Mouse (Mus musculus) myocyte (in vitro differentiated cells): ENCODE results near the gene Smap2. TPM values are rescaled to one million over a fixed set of nuclear protein-coding genes. Genes with fewer than 3 reads are reported as not detected.

Experiments used
- H3K27me3 ChIP-seq: one replicate; pipeline ENCODE4 v1.6.1; 2011; ENCODE audit not compliant: control insufficient read depth, insufficient read depth, insufficient read length
- H3K36me3 ChIP-seq: one replicate; pipeline ENCODE4 v1.6.1; 2011; ENCODE audit not compliant: control insufficient read depth, insufficient read depth
- H3K4me2 ChIP-seq: one replicate; pipeline ENCODE4 v1.6.1; 2011; ENCODE audit warnings: low read depth, control low read depth
- H3K4me3 ChIP-seq: one replicate; pipeline ENCODE4 v1.5.1; 2011; ENCODE audit warnings: mild to moderate bottlenecking, control low read depth, moderate library complexity
- H3K79me2 ChIP-seq: one replicate; pipeline ENCODE4 v1.6.1; 2011; ENCODE audit not compliant: control insufficient read depth, insufficient read depth
- H3ac ChIP-seq: one replicate; pipeline ENCODE4 v1.6.1; 2011; ENCODE audit not compliant: control insufficient read depth, insufficient read length
- CEBPB ChIP-seq: IDR thresholded peaks from 2 replicates; pipeline ENCODE4 v1.6.1; 2011; ENCODE audit warnings: mild to moderate bottlenecking, moderate library complexity; ENCODE audit not compliant: poor library complexity, insufficient read depth, severe bottlenecking
- E2F4 ChIP-seq: IDR thresholded peaks from one replicate; pipeline ENCODE4 v1.6.1; 2011; ENCODE audit warnings: mild to moderate bottlenecking, control low read depth, moderate library complexity; ENCODE audit not compliant: insufficient read depth
- MAX ChIP-seq: IDR thresholded peaks from one replicate; pipeline ENCODE4 v1.6.1; 2011; ENCODE audit warnings: low read depth, mild to moderate bottlenecking, control low read depth
- MYOD1 ChIP-seq, 3 experiments: IDR thresholded peaks; one replicate each; pipeline ENCODE4 v1.6.1; 2011; ENCODE audit warnings: control low read depth in 2 of 3, low read depth in 2 of 3, mild to moderate bottlenecking in 2 of 3, moderate library complexity in 1 of 3; ENCODE audit not compliant: insufficient read length in 2 of 3, control insufficient read depth in 1 of 3
- MYOG ChIP-seq, 3 experiments: IDR thresholded peaks; one replicate each; pipeline ENCODE4 v1.6.1; 2011; ENCODE audit warnings: control low read depth in 2 of 3, low read depth in 2 of 3, mild to moderate bottlenecking in 2 of 3; ENCODE audit not compliant: insufficient read length in 2 of 3, control insufficient read depth in 1 of 3, insufficient read depth in 1 of 3
- POLR2A ChIP-seq: IDR thresholded peaks from one replicate; pipeline ENCODE4 v1.6.1; 2011; ENCODE audit warnings: low read depth, mild to moderate bottlenecking, control low read depth, moderate library complexity; ENCODE audit not compliant: insufficient read length
- POLR2AphosphoS2 ChIP-seq: IDR thresholded peaks from one replicate; pipeline ENCODE4 v1.6.1; 2011; ENCODE audit warnings: low read depth, control low read depth; ENCODE audit not compliant: insufficient read length
- REST ChIP-seq: IDR thresholded peaks from one replicate; pipeline ENCODE4 v1.6.1; 2011; ENCODE audit warnings: mild to moderate bottlenecking, control low read depth, moderate library complexity; ENCODE audit not compliant: insufficient read depth, insufficient read length
- SRF ChIP-seq: IDR thresholded peaks from one replicate; pipeline ENCODE4 v1.6.1; 2011; ENCODE audit warnings: low read depth; ENCODE audit not compliant: control insufficient read depth, insufficient read length
- TCF12 ChIP-seq: IDR thresholded peaks from one replicate; pipeline ENCODE4 v1.6.1; 2011; ENCODE audit warnings: mild to moderate bottlenecking, control low read depth; ENCODE audit not compliant: poor library complexity, insufficient read depth, severe bottlenecking
- TCF3 ChIP-seq: IDR thresholded peaks from one replicate; pipeline ENCODE4 v1.6.1; 2011; ENCODE audit warnings: low read depth, control low read depth; ENCODE audit not compliant: insufficient read length
- USF1 ChIP-seq: IDR thresholded peaks from one replicate; pipeline ENCODE4 v1.6.1; 2011; ENCODE audit warnings: low read depth, mild to moderate bottlenecking, control low read depth, moderate library complexity
- polyA plus RNA-seq: library from polyadenylated mRNA; unstranded; fragments of >200 nt; fragmentation: generic; extraction: Trizol; gene quantifications from one replicate; pipeline ENCODE4 v1.2.1, GENCODE M21; 2012; ENCODE audit warnings: missing spikeins

The Smap2 gene
- polyA plus RNA-seq, 1 experiment = 31.3 TPM

DNA sequence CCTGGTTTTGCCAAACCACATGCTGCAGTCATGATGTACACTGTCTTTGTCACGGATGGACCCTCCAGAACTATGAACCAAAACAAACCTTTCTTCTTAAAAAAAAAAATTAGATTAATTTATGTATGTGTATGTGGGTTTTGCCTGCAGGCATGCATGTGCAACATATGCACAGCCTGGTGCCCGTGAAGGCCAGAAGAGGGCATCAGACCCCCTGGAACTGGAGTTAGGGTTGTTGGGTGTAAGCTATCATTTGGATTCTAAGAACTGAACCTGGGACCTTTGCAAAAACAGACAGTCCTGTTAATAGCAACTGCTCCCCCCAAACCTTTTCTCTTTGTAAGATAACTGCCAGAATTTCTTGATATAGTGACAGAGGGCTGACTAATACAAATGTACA is 16.0 kb downstream of the Smap2 start:
- Histone ChIP-seq H3ac (no peak overlapping the region), H3K4me3 (no peak overlapping the region), H3K79me2 (peaks cover 42% of the 10 kb centered on the region), H3K27me3 (no peaks in the 10 kb centered on the region), H3K4me2 (no peak overlapping the region), H3K36me3 (no peaks in the 10 kb centered on the region)
- TF ChIP-seq MYOD1 (IDR thresholded peaks at IDR 0.05; ENCODE audit: control insufficient read depth in 1 of 3, insufficient read length in 2 of 3, low read depth in 2 of 3) = no peak
- no peak for TF ChIP-seq MYOG (IDR thresholded peaks at IDR 0.05; ENCODE audit: control insufficient read depth in 1 of 3, insufficient read depth in 1 of 3, insufficient read length in 2 of 3, low read depth in 2 of 3)
- no peak for TF ChIP-seq REST
- no peak for TF ChIP-seq USF1
- no peak for TF ChIP-seq TCF12
- TF ChIP-seq SRF = no peak

DNA sequence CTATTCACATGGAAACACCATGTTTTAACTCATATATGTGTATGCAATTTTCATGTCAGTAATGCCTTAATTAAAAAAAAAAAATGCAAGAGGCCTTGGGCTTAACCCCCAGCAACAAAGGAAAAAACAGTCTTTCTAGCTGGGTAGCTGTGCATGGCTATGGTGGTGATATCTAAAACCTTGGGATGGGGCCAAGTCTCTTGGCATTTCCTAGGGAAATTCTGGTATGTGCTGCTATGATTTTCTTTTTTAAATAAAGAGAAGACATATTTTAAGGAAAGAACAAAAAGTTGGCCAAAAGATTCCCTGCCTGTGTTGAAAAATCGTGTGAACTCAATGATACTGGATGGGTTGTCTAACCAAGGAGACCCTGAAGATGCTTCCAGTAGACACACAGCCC is 21.1 kb downstream of the Smap2 start:
- Histone ChIP-seq H3K4me2 (no peak overlapping the region), H3K27me3 (no peaks in the 10 kb centered on the region), H3K4me3 (no peak overlapping the region), H3K79me2 (peaks cover 54% of the 10 kb centered on the region), H3K36me3 (no peaks in the 10 kb centered on the region), H3ac (no peak overlapping the region)
- TF ChIP-seq USF1 = no peak
- TF ChIP-seq CEBPB = no peak
- no peak for TF ChIP-seq MYOG (IDR thresholded peaks at IDR 0.05; ENCODE audit: control insufficient read depth in 1 of 3, insufficient read depth in 1 of 3, insufficient read length in 2 of 3, low read depth in 2 of 3)
- TF ChIP-seq REST = no peak
- TF ChIP-seq SRF = no peak
- no peak for TF ChIP-seq E2F4
- no peak for TF ChIP-seq TCF3
- TF ChIP-seq MAX = no peak
- TF ChIP-seq POLR2AphosphoS2 = no peak
- no peak for TF ChIP-seq POLR2A

DNA sequence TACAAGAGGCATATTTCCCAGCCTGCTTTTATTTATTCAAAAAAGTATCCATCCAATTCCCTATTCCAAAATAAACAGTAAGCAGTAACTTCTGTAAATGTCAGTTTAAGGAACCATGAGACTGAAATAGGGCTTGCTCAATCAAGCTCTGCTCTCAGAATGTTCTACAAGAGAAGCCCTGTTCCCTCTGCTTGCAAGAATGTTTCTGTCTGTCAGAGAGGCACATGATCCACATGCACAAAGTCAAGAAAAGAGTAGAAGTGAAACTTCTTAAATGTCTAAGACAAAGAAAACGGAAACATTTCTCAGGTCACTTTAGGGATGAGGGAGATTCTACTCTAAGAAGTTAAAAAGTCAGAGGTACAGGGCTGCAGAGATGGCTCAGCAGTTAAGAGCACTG is 24.0 kb downstream of the Smap2 start:
- TF ChIP-seq TCF3 (no peak), REST (no peak), SRF (no peak), MYOG (IDR thresholded peaks at IDR 0.05; ENCODE audit: control insufficient read depth in 1 of 3, insufficient read depth in 1 of 3, insufficient read length in 2 of 3, low read depth in 2 of 3) (no peak), TCF12 (no peak), MYOD1 (IDR thresholded peaks at IDR 0.05; ENCODE audit: control insufficient read depth in 1 of 3, insufficient read length in 2 of 3, low read depth in 2 of 3) (no peak), POLR2A (no peak), CEBPB (no peak), E2F4 (no peak), POLR2AphosphoS2 (no peak), USF1 (no peak), MAX (no peak)
- Histone ChIP-seq H3K4me2 (no peak overlapping the region), H3K79me2 (peaks cover 48% of the 10 kb centered on the region), H3K27me3 (no peaks in the 10 kb centered on the region), H3ac (no peak overlapping the region), H3K4me3 (no peak overlapping the region), H3K36me3 (no peaks in the 10 kb centered on the region)

DNA sequence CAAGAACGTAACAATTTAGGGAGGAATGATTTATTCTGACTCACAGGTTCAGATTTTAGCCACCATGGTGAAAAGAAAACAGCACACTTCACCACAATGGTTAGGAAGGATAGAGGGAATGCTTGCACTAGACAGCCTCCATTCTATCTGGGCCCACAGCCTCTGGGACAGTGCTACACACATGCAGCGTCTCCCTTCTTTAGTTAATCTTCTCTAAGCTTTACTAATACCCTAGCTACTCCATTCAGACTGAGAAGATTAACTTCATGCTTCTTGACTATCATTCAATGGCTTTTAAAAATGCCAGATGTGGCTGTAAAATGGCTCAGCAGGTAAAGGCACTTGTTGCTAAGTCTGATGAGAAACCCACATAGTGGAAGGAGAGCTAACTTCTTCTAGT is 24.8 kb downstream of the Smap2 start:
- no peak for TF ChIP-seq TCF12
- TF ChIP-seq MYOG (IDR thresholded peaks at IDR 0.05; ENCODE audit: control insufficient read depth in 1 of 3, insufficient read depth in 1 of 3, insufficient read length in 2 of 3, low read depth in 2 of 3) = no peak
- no peak for TF ChIP-seq MYOD1 (IDR thresholded peaks at IDR 0.05; ENCODE audit: control insufficient read depth in 1 of 3, insufficient read length in 2 of 3, low read depth in 2 of 3)
- TF ChIP-seq USF1 = no peak
- TF ChIP-seq POLR2A = no peak
- TF ChIP-seq TCF3 = no peak
- no peak for TF ChIP-seq REST
- TF ChIP-seq SRF = no peak
- TF ChIP-seq POLR2AphosphoS2 = no peak
- TF ChIP-seq CEBPB = no peak
- no peak for TF ChIP-seq E2F4
- TF ChIP-seq MAX = no peak
- Histone ChIP-seq H3ac (no peak overlapping the region), H3K36me3 (no peaks in the 10 kb centered on the region), H3K79me2 (peaks cover 41% of the 10 kb centered on the region), H3K4me2 (no peak overlapping the region), H3K4me3 (no peak overlapping the region), H3K27me3 (no peaks in the 10 kb centered on the region)

DNA sequence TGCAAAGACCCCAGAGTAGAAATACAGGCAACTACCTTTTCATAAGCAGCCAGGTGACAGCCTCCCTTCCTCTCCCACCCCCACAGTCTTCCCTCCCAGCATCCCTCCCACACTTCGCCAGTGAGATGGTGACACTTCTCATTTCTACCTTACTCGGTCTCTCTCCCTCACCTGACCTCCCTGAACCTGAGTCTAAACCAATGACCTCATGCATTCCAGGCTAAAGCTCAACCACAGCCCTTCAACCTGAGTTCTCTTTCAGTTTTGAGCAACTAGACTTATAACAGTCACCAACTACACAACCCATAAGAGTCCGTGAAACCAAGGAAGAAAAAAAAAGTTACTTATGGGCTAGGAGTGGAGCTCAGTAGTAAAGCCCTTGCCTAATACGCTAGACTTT is 29.7 kb downstream of the Smap2 start:
- H3K4me2 ChIP-seq = no peak overlapping the region
- peaks cover 10% of the 10 kb centered on the region for H3K36me3 ChIP-seq
- no peak for TF ChIP-seq SRF
- TF ChIP-seq TCF3 = no peak
- TF ChIP-seq CEBPB = no peak
- TF ChIP-seq POLR2AphosphoS2 = no peak
- TF ChIP-seq TCF12 = no peak
- TF ChIP-seq MYOG (IDR thresholded peaks at IDR 0.05; ENCODE audit: control insufficient read depth in 1 of 3, insufficient read depth in 1 of 3, insufficient read length in 2 of 3, low read depth in 2 of 3) = no peak
- no peak for TF ChIP-seq USF1
- no peak for TF ChIP-seq MYOD1 (IDR thresholded peaks at IDR 0.05; ENCODE audit: control insufficient read depth in 1 of 3, insufficient read length in 2 of 3, low read depth in 2 of 3)
- TF ChIP-seq REST = no peak
- no peak for TF ChIP-seq MAX
- no peak for TF ChIP-seq POLR2A
- H3K27me3 ChIP-seq = no peaks in the 10 kb centered on the region
- no peak overlapping the region for H3K4me3 ChIP-seq
- H3K79me2 ChIP-seq = peaks cover 19% of the 10 kb centered on the region
- no peak overlapping the region for H3ac ChIP-seq
